Mouse (Mus musculus) spleen, postnatal 36 days (tissue): ENCODE measurements around the gene Bmp8a.
"Not testable (repeated sequence)": the region's sequence is repeated elsewhere in the genome, so short reads cannot be mapped to it uniquely, and the experiment has no call there.

Experiments
- DNase-seq, 2 experiments: peaks; one replicate each; pipeline ENCODE4 v3.0.0; 2022; ENCODE audit warnings: low spot score in 2 of 2, mixed read lengths in 1 of 2

The Bmp8a gene

GRCm38 (mm10) chr4:123331326-123331725, 11.7 kb downstream of the Bmp8a start:
- no peak for DNase-seq

GRCm38 (mm10) chr4:123328946-123329345, 14.1 kb downstream of the Bmp8a start:
- DNase-seq: no peak

GRCm38 (mm10) chr4:123327630-123328029, 15.4 kb downstream of the Bmp8a start:
- no peak for DNase-seq

GRCm38 (mm10) chr4:123326087-123326486, 17.0 kb downstream of the Bmp8a start:
- no peak for DNase-seq

GRCm38 (mm10) chr4:123323534-123323933, 19.5 kb downstream of the Bmp8a start, which contains the start of gene Oxct2a:
TSS of gene Oxct2a (minus strand) at chr4:123323634.
- DNase-seq: no peak

- DNase-seq: not testable (repeated sequence)
Measured at GRCm38 (mm10) chr4:123322910-123323309, 20.1 kb downstream of the Bmp8a start.

GRCm38 (mm10) chr4:123314497-123314896, 28.6 kb downstream of the Bmp8a start:
- no peak for DNase-seq

- DNase-seq: peak in 1 of 2 experiments; percentile 10
Measured at GRCm38 (mm10) chr4:123313010-123313409, 30.0 kb downstream of the Bmp8a start.

GRCm38 (mm10) chr4:123311845-123312244, 31.2 kb downstream of the Bmp8a start:
- peak; percentile 31 to 36 for DNase-seq

GRCm38 (mm10) chr4:123308292-123308691, 34.8 kb downstream of the Bmp8a start:
- no peak for DNase-seq

GRCm38 (mm10) chr4:123306999-123307398, 36.1 kb downstream of the Bmp8a start:
- DNase-seq: no peak

- DNase-seq: no peak
Measured at GRCm38 (mm10) chr4:123305789-123306188, 37.3 kb downstream of the Bmp8a start.

- DNase-seq: no peak
Measured at GRCm38 (mm10) chr4:123298980-123299670, 43.9 kb downstream of the Bmp8a start.

- DNase-seq: no peak
Measured at GRCm38 (mm10) chr4:123298226-123298625, 44.8 kb downstream of the Bmp8a start.

GRCm38 (mm10) chr4:123297195-123297960, 45.7 kb downstream of the Bmp8a start:
- DNase-seq: no peak

- no peak for DNase-seq
Measured at GRCm38 (mm10) chr4:123296148-123296534, 46.9 kb downstream of the Bmp8a start.

GRCm38 (mm10) chr4:123295516-123296147, 47.4 kb downstream of the Bmp8a start:
- DNase-seq: no peak

- not testable (repeated sequence) for DNase-seq
Measured at GRCm38 (mm10) chr4:123295026-123295425, 48.0 kb downstream of the Bmp8a start.

- DNase-seq: no peak
Measured at GRCm38 (mm10) chr4:123293661-123294443, 49.2 kb downstream of the Bmp8a start.

- no peak for DNase-seq
Measured at GRCm38 (mm10) chr4:123292989-123293388, 50.1 kb downstream of the Bmp8a start.

- DNase-seq: no peak
Measured at GRCm38 (mm10) chr4:123292390-123292789, 50.7 kb downstream of the Bmp8a start.

GRCm38 (mm10) chr4:123289038-123289437, 54.0 kb downstream of the Bmp8a start:
- DNase-seq: no peak
